Mouse (Mus musculus): Measurements from ENCODE around the gene Tmem38b. TPM values are rescaled to one million over a fixed set of nuclear protein-coding genes. Genes with fewer than 3 reads are reported as not detected.

Gene Tmem38b
- polyA plus RNA-seq, 1 experiment from 2014 or later, result 13.3 TPM

DNA sequence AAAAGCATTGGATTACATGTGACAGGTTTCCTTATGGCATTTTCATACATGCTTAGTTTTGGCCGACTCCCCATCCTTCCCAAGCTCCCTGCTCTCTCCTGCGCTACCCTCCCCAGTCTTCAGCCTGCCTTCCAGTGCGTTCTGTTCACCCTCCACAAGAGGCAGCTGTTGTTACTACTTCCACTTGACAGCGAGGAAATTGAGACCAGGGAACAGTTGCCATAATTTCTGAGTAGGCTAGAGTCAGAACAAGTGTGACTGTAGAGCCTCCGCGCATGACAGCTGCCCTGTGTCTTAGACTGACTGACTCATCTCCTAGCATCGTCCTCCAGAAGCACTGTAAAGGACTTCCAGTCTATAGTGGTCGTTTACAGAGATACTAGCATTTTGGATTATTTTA, 17.7 kb downstream of the Tmem38b start:
- H3K9ac ChIP-seq (ENCODE audit: low read depth, low read length), result no peak overlapping the region
- H3K36me3 ChIP-seq (ENCODE audit: control insufficient read depth, insufficient read depth, low read length), result no peaks in the 10 kb centered on the region
- no peak for ATAC-seq (replicated peaks; ENCODE audit: insufficient number of reproducible peaks, low FRiP score, low TSS enrichment)
- WGBS (ENCODE audit: insufficient replicate concordance), result 56% methylated on average over 8 of the region's 8 CpGs
- no peak overlapping the region for H3K27ac ChIP-seq (ENCODE audit: low read depth, low read length)
- no peaks in the 10 kb centered on the region for H3K4me1 ChIP-seq (ENCODE audit: control insufficient read depth, insufficient read depth, low read length)
- no peak overlapping the region for H3K4me3 ChIP-seq (ENCODE audit: low read depth, low read length)
- H3K9me3 ChIP-seq (replicated peaks; ENCODE audit: control insufficient read depth, low read length), result no peaks in the 10 kb centered on the region
- no peaks in the 10 kb centered on the region for H3K27me3 ChIP-seq (ENCODE audit: control insufficient read depth, insufficient read depth, low read length)
- H3K4me2 ChIP-seq, result no peak overlapping the region

DNA sequence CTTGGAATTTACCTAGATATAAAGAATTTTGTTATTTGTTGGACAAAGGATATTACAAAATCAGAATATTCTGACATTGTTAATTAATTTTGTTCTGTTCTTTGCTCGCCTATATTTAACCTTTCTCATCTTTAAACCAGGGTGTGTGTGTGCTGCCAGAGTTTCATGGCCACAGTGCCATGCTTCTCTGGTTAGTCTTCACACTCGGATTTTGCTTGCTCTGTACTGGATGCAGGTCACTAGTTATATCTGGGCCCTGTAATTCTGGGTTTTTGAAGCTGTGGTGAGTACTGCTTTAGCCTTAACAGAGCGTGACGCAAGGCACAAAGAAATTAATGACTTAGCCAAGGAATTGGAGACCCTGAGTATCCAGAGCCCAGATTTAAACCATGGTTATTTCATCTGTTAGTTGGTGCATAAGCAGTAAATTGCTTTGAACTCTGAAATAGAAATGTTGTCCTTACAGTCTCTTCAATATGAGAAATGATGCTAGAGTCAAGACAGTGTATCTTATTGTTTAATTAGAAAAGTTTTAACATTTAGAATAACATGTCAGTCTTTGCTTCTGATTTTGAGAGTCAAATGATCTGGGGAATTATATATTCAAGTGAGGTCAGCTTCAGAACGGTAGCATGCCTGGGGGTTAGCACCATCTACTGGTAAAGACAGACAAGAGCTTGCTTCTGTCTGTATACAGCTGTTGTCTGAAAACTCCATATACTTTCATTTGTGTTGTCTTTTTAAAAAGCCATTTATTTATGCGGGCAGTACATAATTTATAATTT, 19.2 kb downstream of the Tmem38b start:
- WGBS (ENCODE audit: insufficient replicate concordance), result 49% methylated on average over 6 of the region's 6 CpGs
- H3K27me3 ChIP-seq (ENCODE audit: control insufficient read depth, insufficient read depth, low read length), result no peaks in the 10 kb centered on the region
- ATAC-seq (replicated peaks; ENCODE audit: insufficient number of reproducible peaks, low FRiP score, low TSS enrichment), result no peak
- no peak overlapping the region for H3K4me2 ChIP-seq
- no peak overlapping the region for H3K9ac ChIP-seq (ENCODE audit: low read depth, low read length)
- no peaks in the 10 kb centered on the region for H3K36me3 ChIP-seq (ENCODE audit: control insufficient read depth, insufficient read depth, low read length)
- H3K4me3 ChIP-seq (ENCODE audit: low read depth, low read length), result no peak overlapping the region
- no peaks in the 10 kb centered on the region for H3K9me3 ChIP-seq (replicated peaks; ENCODE audit: control insufficient read depth, low read length)
- no peaks in the 10 kb centered on the region for H3K4me1 ChIP-seq (ENCODE audit: control insufficient read depth, insufficient read depth, low read length)
- H3K27ac ChIP-seq (ENCODE audit: low read depth, low read length), result no peak overlapping the region

DNA sequence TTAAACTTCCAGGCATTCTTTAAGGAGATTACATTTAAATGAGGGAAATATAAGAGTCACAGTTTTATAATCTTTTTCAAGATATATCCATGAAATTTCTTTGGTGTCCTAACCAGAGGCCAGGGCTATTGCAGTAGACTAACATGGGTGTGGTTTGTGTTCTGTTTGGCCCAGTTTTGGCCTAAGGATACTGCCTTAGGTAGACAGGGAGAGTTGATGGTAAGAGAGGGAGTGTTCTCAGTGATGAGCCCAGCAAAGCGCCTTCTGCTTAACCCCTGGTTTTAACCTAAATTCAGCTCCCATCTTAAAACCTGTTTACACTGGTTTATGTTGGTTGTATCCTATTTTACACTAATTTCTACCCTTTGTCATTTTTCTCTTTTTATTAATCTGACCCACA, 19.8 kb downstream of the Tmem38b start:
- H3K4me1 ChIP-seq (ENCODE audit: control insufficient read depth, insufficient read depth, low read length), result no peaks in the 10 kb centered on the region
- no peaks in the 10 kb centered on the region for H3K36me3 ChIP-seq (ENCODE audit: control insufficient read depth, insufficient read depth, low read length)
- H3K4me3 ChIP-seq (ENCODE audit: low read depth, low read length), result no peak overlapping the region
- no peaks in the 10 kb centered on the region for H3K27me3 ChIP-seq (ENCODE audit: control insufficient read depth, insufficient read depth, low read length)
- WGBS (ENCODE audit: insufficient replicate concordance), result 100% methylated on average over 1 of the region's 1 CpGs
- no peak overlapping the region for H3K9ac ChIP-seq (ENCODE audit: low read depth, low read length)
- H3K27ac ChIP-seq (ENCODE audit: low read depth, low read length), result no peak overlapping the region
- ATAC-seq (replicated peaks; ENCODE audit: insufficient number of reproducible peaks, low FRiP score, low TSS enrichment), result no peak
- no peak overlapping the region for H3K4me2 ChIP-seq
- no peaks in the 10 kb centered on the region for H3K9me3 ChIP-seq (replicated peaks; ENCODE audit: control insufficient read depth, low read length)

DNA sequence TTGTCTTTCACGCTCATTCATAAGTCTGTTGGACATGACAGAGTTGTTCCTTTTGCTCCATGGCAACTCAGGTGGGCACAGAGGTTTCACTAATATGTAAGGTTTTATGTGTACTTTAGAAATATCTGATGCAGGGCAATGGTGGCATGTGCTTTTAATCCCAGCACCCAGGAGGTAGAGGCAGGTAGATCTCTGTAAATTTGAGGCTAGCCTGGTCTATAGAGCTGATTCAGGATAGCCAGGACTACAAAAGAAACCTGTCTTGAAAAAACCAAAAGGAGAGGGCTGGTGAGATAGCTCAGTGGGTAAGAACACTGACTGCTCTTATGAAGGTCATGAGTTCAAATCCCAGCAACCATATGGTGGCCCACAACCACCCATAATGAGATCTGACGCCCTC, 20.5 kb downstream of the Tmem38b start:
- Histone ChIP-seq H3K27me3 (ENCODE audit: control insufficient read depth, insufficient read depth, low read length) (no peaks in the 10 kb centered on the region), H3K27ac (ENCODE audit: low read depth, low read length) (no peak overlapping the region), H3K4me2 (no peak overlapping the region), H3K36me3 (ENCODE audit: control insufficient read depth, insufficient read depth, low read length) (peaks cover 3% of the 10 kb centered on the region; the same call in 1 of the 2 replicates), H3K4me1 (ENCODE audit: control insufficient read depth, insufficient read depth, low read length) (no peaks in the 10 kb centered on the region), H3K9me3 (replicated peaks; ENCODE audit: control insufficient read depth, low read length) (no peaks in the 10 kb centered on the region), H3K9ac (ENCODE audit: low read depth, low read length) (no peak overlapping the region), H3K4me3 (ENCODE audit: low read depth, low read length) (no peak overlapping the region)
- no peak for ATAC-seq (replicated peaks; ENCODE audit: insufficient number of reproducible peaks, low FRiP score, low TSS enrichment)
- 62% methylated on average over 2 of the region's 2 CpGs for WGBS (ENCODE audit: insufficient replicate concordance)

DNA sequence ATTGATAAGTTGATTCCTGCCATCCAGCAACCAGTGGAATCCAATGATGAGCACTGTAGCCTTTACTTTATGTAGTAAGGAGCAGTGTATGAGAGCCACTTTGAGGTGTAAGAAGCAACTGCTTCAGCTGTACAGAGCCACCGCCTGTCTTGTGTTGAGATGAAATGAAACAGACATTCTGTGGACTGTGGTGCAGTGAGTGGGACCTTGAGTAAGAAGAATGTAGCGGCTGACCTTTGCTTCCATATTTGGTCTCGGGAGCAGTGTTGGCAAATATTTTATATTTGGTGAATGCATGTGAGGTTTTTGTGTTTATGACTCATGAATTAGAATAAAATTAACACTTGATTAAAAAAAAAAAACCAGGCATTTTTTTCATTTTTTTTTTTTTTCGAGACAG, 21.7 kb downstream of the Tmem38b start:
- no peak overlapping the region for H3K9ac ChIP-seq (ENCODE audit: low read depth, low read length)
- no peak overlapping the region for H3K4me3 ChIP-seq (ENCODE audit: low read depth, low read length)
- no peaks in the 10 kb centered on the region for H3K9me3 ChIP-seq (replicated peaks; ENCODE audit: control insufficient read depth, low read length)
- H3K27me3 ChIP-seq (ENCODE audit: control insufficient read depth, insufficient read depth, low read length), result no peaks in the 10 kb centered on the region
- H3K36me3 ChIP-seq (ENCODE audit: control insufficient read depth, insufficient read depth, low read length), result peaks cover 5% of the 10 kb centered on the region; the same call in 1 of the 2 replicates
- H3K4me1 ChIP-seq (ENCODE audit: control insufficient read depth, insufficient read depth, low read length), result no peaks in the 10 kb centered on the region
- WGBS (ENCODE audit: insufficient replicate concordance), result 74% methylated on average over 4 of the region's 4 CpGs
- H3K27ac ChIP-seq (ENCODE audit: low read depth, low read length), result no peak overlapping the region
- no peak for ATAC-seq (replicated peaks; ENCODE audit: insufficient number of reproducible peaks, low FRiP score, low TSS enrichment)
- no peak overlapping the region for H3K4me2 ChIP-seq

DNA sequence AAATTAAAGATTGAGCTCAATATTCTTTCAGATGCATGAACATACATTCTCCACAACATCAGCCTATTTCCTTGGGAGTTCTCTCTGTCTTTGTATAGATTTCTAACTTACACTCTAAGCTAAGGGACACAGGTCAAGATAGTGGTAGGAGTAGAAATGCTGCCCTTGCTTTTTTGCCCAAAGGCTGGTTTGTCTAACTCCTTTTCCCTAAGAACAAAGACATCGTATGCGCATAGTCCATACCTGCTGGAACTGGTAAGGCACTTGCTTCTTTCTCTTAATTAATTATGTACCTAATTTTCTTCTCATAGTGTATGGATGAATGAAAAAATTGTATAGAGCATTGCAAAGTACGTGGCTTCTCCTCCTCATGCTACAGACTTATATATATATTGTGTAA, 22.5 kb downstream of the Tmem38b start:
- no peak overlapping the region for H3K4me2 ChIP-seq
- WGBS (ENCODE audit: insufficient replicate concordance), result 90% methylated on average over 3 of the region's 3 CpGs
- no peak overlapping the region for H3K4me3 ChIP-seq (ENCODE audit: low read depth, low read length)
- H3K4me1 ChIP-seq (ENCODE audit: control insufficient read depth, insufficient read depth, low read length), result no peaks in the 10 kb centered on the region
- no peak for ATAC-seq (replicated peaks; ENCODE audit: insufficient number of reproducible peaks, low FRiP score, low TSS enrichment)
- no peaks in the 10 kb centered on the region for H3K27me3 ChIP-seq (ENCODE audit: control insufficient read depth, insufficient read depth, low read length)
- H3K36me3 ChIP-seq (ENCODE audit: control insufficient read depth, insufficient read depth, low read length), result peaks cover 5% of the 10 kb centered on the region; the same call in 1 of the 2 replicates
- no peak overlapping the region for H3K27ac ChIP-seq (ENCODE audit: low read depth, low read length)
- H3K9me3 ChIP-seq (replicated peaks; ENCODE audit: control insufficient read depth, low read length), result no peaks in the 10 kb centered on the region
- H3K9ac ChIP-seq (ENCODE audit: low read depth, low read length), result no peak overlapping the region

DNA sequence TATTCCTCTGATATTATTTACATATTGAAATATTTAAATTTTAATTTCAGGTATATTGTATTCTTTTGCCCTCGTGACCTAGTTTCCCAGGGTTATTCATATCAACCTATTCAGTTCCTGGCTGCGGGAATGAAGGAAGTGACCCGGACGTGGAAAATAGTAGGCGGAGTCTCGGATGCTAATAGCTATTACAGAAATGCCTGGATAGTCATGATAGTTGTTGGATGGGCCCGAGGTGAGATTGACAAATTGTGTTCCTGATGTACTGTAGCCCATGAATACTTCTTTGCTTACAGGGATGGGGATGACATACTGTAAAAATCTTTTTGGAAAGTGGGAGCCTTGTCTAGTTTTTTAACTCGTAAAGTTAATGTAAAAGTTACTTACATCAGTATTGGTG, 23.0 kb downstream of the Tmem38b start:
- H3K4me2 ChIP-seq, result no peak overlapping the region
- WGBS (ENCODE audit: insufficient replicate concordance), result 86% methylated on average over 8 of the region's 8 CpGs
- H3K9me3 ChIP-seq (replicated peaks; ENCODE audit: control insufficient read depth, low read length), result no peaks in the 10 kb centered on the region
- no peak for ATAC-seq (replicated peaks; ENCODE audit: insufficient number of reproducible peaks, low FRiP score, low TSS enrichment)
- H3K27ac ChIP-seq (ENCODE audit: low read depth, low read length), result no peak overlapping the region
- no peaks in the 10 kb centered on the region for H3K4me1 ChIP-seq (ENCODE audit: control insufficient read depth, insufficient read depth, low read length)
- no peak overlapping the region for H3K9ac ChIP-seq (ENCODE audit: low read depth, low read length)
- H3K27me3 ChIP-seq (ENCODE audit: control insufficient read depth, insufficient read depth, low read length), result no peaks in the 10 kb centered on the region
- H3K4me3 ChIP-seq (ENCODE audit: low read depth, low read length), result no peak overlapping the region
- H3K36me3 ChIP-seq (ENCODE audit: control insufficient read depth, insufficient read depth, low read length), result peaks cover 5% of the 10 kb centered on the region; the same call in 1 of the 2 replicates

DNA sequence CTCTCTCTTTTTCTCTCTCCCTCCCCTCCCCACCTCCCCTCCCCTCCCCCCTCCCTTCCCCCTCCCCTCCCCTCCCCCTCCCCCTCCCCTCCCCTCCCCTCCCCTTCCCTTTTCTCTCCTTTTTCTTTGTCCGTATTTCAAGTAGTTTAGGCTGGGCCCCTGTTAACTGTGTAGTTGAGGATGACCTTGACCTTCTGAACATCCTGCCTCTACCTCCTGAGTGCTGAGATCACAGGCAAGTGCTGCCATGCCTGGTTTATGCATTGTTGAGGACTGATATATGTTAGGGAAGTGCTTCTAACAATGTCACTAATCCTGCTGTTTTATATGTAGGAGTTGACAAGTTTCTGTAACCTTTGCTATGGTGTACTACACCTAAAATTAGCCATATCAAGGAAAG, 24.0 kb downstream of the Tmem38b start:
- Histone ChIP-seq H3K9ac (ENCODE audit: low read depth, low read length) (no peak overlapping the region), H3K4me2 (no peak overlapping the region), H3K4me3 (ENCODE audit: low read depth, low read length) (no peak overlapping the region), H3K27me3 (ENCODE audit: control insufficient read depth, insufficient read depth, low read length) (no peaks in the 10 kb centered on the region), H3K4me1 (ENCODE audit: control insufficient read depth, insufficient read depth, low read length) (no peaks in the 10 kb centered on the region), H3K36me3 (ENCODE audit: control insufficient read depth, insufficient read depth, low read length) (peaks cover 5% of the 10 kb centered on the region; the same call in 1 of the 2 replicates), H3K9me3 (replicated peaks; ENCODE audit: control insufficient read depth, low read length) (no peaks in the 10 kb centered on the region), H3K27ac (ENCODE audit: low read depth, low read length) (no peak overlapping the region)
- WGBS (ENCODE audit: insufficient replicate concordance), result no CpG with 5 or more reads among the region's 1 CpGs
- ATAC-seq (replicated peaks; ENCODE audit: insufficient number of reproducible peaks, low FRiP score, low TSS enrichment), result no peak

DNA sequence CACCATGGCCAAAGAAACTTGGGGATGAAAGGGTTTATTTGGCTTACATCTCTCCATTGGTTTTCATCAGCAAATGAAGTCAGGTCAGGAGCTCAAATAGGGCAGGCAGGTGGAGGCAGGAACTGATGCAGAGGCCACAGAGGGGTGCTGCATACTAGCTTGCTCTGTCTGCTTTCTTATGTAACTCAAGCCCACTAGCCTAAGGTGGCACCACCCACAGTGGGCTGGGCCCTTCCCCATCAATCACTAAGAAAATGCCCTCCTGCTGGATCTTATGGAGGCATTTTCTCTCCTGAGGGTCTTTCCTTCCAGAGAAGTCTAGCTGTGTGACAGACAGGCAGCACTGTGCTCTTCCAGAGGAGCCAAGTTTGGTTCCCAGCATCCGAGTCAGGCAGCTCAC, 27.5 kb downstream of the Tmem38b start:
- no peak for ATAC-seq (replicated peaks; ENCODE audit: insufficient number of reproducible peaks, low FRiP score, low TSS enrichment)
- H3K4me2 ChIP-seq, result no peak overlapping the region
- H3K9me3 ChIP-seq (replicated peaks; ENCODE audit: control insufficient read depth, low read length), result no peaks in the 10 kb centered on the region
- H3K36me3 ChIP-seq (ENCODE audit: control insufficient read depth, insufficient read depth, low read length), result peaks cover 7% of the 10 kb centered on the region; the same call in 1 of the 2 replicates
- H3K9ac ChIP-seq (ENCODE audit: low read depth, low read length), result no peak overlapping the region
- H3K27ac ChIP-seq (ENCODE audit: low read depth, low read length), result no peak overlapping the region
- no peaks in the 10 kb centered on the region for H3K4me1 ChIP-seq (ENCODE audit: control insufficient read depth, insufficient read depth, low read length)
- whole genome bisulfite sequencing (ENCODE audit: insufficient replicate concordance), result 88% methylated on average over 1 of the region's 1 CpGs
- H3K27me3 ChIP-seq (ENCODE audit: control insufficient read depth, insufficient read depth, low read length), result no peaks in the 10 kb centered on the region
- no peak overlapping the region for H3K4me3 ChIP-seq (ENCODE audit: low read depth, low read length)
